Mouse (Mus musculus): Measurements from ENCODE around the gene Cux2.

GRCm38 (mm10) chr5:122077244-122077643 lies 27.3 kb upstream of the Cux2 start:
- TF ChIP-seq CTCF (IDR thresholded peaks at IDR 0.05; ENCODE audit: low read depth, low read length) = no peak
- TF ChIP-seq GATA2 (IDR thresholded peaks at IDR 0.05; ENCODE audit: borderline replicate concordance, low read depth, low read length) = no peak

Measured in G1E (cell line).